Mouse (Mus musculus) urinary bladder, postnatal 14 days (tissue): ENCODE data around the gene Mrps2.
"Not testable (repeated sequence)": the region's sequence is repeated elsewhere in the genome, so short reads cannot be mapped to it uniquely, and the experiment has no call there.

Source experiments
- DNase-seq: peaks from one replicate; pipeline ENCODE4 v3.0.0; 2021; ENCODE audit warnings: low spot score

The Mrps2 gene

DNA sequence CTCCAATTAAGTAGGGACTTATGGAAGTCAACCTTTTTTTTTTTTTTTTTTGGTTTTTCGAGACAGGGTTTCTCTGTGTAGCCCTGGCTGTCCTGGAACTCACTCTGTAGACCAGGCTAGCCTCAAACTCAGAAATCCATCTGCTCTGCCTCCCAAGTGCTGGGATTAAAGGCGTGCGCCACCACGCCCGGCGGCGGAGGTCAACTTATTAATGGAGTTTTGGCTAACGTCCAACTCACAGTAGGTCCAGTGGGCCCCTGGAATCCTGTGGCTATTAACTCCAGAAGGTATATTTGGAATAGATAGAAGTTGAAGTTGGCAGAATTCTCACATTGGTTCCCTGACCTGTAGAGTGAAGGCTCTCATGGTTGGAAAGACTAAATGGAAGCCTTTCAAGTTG is 4.1 kb downstream of the Mrps2 start:
- DNase-seq, result not testable (repeated sequence)

DNA sequence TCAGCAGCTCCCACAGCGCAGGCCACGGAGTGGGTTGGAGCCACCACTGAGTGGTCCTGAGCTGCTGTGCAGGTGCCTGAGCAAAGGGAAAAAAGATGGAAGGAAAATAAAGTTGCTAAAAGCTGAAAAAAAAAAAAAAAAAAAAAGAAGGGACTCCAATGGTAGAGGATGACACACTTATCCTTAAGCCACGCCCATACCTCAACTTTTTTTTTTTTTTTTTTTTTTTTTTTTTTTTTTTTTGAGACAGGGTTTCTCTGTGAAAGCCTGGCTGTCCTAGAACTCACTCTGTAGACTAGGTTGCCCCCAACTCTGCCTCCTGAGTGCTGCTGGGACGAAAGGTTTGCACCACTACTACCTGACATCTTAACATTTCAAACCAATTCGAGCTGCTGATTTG is 10.1 kb downstream of the Mrps2 start:
- DNase-seq, result not testable (repeated sequence)

DNA sequence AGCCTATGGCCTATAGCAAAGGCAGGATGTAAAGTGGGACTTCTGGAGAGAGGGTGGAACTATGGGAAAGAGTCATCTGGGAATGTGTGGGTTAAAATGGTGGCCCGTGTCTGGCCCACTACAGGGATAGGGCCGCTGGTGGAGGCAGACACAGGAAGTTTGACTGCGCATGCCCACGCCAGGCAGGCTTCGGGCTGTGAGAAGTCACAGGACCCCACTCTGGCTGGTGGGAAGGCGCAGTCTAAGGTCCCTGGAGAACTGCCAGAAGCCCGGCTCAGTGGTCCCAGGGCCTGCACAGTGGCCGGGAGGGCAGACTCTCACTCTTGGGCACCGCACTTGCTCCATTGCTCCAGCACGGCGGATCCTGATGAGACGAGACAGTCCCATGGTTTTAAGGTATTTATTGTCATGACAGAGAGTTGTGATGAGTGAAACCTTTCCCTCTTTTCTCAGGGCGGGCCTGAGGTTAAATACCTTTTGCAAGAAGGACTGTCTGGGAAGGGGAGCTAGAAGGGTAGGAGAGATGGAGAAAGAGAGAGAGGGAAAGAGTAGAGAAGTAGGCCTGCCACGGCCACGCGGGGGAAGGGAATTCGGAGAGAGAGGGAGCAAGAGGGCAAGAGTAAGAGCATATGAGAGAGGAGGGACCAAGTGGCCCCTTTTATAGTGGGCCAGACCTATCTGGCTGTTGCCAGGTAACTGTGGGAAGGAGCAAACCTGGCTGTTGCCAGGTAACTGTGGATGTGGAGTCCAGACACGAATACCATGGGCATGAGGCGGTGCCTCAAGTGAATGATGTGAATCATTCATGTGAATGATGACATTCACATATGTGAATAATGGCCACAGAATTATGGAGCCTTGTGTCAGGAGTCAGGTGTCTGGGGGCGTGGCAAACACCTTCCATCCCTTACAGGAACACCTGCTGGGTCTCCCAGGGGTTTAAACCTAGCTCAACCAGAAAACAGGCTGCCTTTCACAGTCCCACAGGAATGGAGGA is 11.6 kb downstream of the Mrps2 start:
- DNase-seq, result no peak

DNA sequence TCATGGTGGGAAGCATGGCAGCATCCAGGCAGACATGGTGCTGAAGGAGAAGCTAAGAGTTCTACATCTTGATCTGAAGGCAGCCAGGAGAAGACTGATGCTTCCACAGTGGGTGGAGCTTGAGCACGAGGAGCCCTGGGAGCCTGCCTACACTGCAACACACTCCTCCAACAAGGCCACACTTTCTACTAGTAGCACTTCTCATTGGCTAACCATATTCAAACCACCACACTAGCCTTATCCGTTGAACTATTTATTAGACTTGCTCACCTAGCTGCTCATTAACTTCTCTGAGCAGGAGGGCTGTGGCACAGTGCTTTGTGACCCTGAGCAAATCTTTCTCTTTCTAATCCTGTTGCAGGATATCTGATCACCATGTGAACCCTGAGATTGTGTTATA is 16.0 kb downstream of the Mrps2 start:
- DNase-seq, result no peak

DNA sequence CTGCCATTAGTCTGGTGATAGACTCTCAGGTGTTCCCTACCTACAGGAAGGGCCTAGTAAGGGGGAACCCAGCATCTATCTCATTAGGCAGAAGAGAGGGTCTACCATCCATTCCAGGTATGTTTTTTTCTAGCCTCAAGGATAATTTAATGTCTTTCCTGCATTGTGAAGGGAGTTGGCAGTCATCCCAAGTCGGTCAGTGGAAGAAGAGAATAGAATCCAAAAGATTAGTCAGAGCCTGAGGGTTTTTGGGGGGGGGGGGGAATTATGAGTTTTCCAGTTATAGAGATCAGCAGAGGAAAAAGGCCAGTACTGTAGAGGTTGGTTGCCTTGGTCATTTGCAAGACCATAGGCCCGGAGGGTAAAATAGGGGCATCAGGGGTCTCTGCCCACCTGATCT is 26.7 kb downstream of the Mrps2 start:
- DNase-seq, result no peak

DNA sequence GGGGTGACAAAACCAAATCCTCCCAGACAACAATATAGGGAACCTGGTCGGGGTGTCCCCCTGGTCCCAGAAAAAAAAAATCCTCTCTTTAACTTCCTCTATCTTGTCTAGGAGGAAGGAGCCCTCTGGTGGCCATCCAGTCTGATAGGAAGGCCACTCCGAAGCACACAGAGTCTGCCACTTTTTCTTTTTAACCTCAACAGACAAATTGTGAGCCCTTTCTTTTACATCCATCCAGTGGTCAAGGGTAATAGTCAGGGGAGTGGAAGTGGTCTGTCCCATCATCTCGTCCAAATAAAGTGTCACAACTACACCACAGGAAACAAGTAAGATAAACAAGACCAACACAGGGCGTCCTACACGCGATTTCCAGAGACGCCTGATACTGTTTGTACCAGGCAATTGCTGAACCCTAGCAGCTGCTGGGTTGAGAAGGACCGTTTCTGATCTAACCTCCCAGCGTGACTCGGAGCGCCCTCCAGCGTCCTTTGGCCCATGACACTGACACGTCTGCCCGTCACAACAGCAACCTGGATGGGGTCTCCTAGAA is 27.4 kb downstream of the Mrps2 start:
- peak; percentile 25 for DNase-seq

DNA sequence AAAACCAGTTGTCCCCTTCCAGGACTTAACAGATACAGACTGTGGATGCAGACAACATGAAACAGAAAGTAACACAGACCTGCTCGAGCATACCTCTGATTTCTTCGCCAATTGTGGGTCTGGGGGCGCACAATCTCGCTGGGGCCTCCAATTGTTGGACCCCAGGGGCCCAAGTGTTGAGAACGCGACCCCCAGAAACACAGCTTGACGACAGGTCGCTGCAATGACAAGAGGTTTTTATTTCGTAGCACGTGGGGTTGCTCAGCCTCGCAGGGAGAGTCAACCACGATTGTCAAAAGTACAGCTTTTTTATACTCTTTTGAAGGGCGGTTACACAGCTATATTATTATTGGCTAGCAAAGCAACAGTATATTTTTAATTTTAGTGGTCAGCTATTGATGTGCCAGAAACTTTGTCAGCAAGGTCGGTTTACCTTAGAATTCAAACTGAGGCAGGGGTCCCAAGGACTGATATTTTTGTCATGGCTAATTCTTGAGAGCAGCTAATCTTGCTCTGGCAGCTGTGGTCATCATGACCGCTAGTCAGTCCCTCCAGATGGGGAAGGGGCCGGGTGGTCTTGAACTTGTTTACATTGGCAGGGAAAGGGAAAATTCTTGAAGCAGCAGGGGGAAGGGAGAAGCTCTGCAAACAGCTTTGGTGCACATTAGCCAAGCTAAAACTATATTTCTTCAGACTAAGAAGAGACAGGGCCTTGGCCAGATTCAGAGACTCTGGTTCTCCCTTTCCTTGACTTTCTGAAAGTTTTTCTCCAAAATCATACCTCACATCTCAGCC is 28.1 kb downstream of the Mrps2 start:
- DNase-seq, result no peak

DNA sequence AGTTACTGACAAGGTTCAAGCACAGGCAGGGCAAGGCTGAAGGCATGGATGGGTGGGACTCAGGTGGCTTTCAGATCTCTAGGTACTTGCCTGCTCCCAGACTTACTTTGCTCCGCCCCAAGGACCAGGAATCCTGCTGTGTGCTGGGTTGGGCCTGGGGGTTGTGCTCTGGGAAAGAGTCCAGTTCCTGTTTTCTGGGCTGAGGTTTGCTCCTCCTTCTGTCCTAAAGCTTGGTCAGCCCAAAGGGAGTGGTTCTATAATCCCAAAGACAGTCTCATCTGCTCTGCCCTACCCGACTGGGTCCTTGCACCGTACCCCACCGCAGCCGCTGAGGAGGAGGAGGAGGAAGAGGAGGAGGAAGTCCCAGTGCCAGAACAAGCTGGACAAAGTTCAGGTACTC is 28.8 kb downstream of the Mrps2 start, which contains the start of gene Gbgt1:
Gene Gbgt1 (plus strand): TSS at position 221 of the 400 bp plus-strand sequence.
- no peak for DNase-seq

DNA sequence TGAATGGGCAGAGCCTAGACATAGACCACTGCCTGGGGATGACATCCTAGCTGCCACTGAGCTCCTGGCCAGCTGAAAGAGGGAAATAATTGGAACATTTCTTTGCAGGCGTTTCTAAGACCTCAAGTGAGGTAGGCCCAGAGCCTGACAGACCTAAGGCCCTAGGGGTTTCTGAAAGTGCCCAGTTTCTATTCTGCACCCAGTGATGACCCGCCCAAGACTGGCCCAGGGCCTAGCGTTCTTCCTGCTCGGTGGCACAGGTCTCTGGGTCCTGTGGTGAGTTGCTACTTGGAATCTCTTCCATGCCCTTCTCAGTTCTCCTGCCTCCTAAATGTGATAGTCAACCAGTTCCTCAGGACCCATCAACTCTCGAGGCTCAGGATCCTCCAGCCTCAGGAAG is 29.7 kb downstream of the Mrps2 start:
- DNase-seq, result no peak

DNA sequence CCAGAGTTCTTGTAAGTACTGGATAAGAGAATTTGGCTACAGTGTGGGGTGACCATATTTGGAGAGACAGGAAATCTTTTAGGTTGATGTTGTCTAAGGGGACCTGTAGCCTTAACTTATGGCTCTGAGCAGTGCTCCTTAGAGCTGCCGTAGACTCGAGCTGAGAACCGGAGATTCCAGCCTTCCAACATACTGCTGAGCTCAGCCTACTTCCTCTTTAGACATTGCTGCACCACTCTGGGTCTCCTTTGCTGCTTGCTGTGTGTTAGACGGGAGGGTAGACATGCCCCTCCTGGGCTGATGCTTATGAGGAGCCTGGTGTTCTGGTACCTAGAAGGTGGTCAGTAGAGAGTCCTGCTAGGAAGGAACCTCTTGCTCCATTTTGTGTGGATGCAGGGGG is 30.6 kb downstream of the Mrps2 start:
- no peak for DNase-seq

DNA sequence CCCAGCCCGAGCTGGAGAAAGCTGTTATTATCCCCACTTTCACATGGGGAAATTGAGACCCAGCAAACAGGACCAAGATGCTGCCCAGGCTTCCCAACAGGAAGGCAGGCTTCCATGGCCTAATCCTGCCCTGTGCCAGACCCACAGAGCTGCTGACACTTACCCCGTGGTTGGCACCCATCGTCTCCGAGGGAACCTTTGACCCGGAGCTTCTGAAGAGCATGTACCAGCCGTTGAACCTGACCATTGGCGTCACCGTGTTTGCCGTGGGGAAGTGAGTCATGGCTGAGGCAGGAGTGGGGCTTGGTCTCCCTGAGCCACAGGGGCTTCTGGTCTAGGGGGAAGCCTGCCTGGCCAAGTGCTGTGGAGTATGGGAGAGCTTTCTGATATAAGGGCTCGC is 35.1 kb downstream of the Mrps2 start:
- DNase-seq, result no peak

DNA sequence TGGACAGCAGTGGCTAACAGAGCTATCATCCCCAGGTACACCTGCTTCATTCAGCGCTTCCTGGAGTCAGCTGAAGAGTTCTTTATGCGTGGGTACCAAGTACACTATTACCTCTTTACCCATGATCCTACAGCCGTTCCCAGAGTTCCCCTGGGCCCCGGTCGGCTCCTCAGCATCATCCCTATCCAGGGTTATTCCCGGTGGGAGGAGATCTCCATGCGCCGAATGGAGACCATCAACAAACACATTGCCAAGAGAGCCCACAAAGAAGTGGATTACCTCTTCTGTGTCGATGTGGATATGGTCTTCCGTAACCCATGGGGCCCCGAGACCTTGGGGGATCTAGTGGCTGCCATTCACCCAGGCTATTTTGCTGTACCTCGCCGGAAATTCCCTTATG is 36.8 kb downstream of the Mrps2 start:
- DNase-seq, result peak; percentile 1

DNA sequence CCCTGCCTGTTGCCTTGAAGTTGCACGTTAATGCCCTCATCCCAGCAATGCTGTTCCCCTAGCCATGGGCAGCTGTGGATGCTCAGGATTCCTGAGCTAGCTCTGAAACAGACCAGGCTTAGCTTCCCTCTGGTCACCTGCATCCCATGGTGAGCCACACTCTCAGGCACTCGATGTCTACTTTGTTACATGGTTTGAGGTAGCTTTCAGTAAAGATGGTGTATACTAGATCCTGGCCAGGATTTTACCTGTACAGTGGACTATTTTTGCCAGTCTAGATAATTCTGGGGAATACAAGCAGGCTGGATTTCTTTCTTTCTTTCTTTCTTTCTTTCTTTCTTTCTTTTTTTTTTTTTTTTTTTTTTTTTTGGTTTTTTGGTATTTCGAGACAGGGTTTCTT is 37.9 kb downstream of the Mrps2 start, which contains the start of gene Gm10134:
Gene Gm10134 (plus strand): TSS at position 301 of the 400 bp plus-strand sequence.
- no peak for DNase-seq

DNA sequence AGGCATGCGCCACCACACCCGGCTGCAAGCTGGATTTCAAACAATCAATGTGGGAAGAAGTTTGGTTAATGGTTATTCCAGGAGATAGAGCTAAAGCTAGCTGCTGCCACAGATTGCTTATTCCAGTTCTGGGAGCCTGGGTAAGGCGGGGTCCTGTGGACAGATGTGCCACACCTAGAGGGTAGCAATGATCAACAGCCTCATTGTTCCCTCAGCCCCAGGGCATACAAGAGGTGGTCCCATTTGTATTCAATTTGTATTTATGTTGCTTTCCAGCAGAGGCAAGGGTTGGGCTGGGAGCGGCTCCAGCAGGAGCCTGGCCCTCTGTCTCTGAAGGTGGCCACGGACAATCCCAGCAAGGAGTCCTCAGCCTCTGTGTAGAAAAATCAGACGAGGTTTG is 38.4 kb downstream of the Mrps2 start:
- DNase-seq, result peak; percentile 1

DNA sequence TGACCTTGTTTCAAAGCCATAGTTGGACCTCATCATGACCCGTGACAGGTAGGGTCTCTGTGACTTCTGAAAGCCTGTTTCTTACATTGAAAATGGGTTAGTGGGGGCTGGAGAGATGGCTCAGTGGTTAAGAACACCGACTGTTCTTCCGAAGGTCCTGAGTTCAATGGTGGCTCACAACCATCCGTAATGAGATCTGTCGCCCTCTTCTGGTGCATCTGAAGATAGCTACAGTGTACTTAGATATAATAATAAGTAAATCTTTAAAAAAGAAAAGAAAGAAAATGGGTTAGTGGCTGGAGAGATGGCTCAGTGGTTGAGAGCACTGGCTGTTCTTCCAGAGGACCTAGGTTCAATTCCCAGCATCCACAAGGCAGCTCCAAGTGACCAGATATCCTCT is 43.7 kb downstream of the Mrps2 start:
- peak; percentile 2 for DNase-seq

DNA sequence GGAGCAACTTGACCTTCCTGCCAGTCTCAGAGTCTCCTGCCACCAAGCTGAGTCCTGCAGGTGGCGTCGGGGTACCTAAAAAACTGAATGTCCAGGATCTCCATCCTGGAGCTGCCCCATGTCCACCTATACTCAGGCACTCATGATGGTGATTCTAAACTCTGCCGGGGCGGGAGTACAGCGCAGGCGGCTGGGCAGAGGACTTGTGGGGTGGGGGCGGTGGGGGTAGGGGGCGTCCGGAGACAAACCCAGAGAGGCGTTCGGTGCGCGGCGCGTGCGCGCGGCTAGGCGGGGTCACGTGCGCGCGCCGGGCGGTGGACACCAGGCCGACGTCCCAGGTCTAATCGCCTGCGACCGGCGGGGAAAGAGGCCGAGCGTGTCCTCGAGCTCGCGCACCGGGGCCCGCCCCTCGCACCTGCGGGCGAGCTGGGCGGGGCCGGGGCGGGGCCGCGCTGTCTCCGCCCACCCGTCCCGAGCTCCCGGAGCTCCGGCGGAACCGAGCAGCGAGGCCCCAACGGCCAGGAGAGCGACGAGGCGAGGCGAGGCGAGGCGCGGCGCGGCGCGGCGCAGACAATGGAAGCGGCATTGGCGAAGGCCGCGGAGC is 45.0 kb downstream of the Mrps2 start, which contains the start of gene Ralgds:
Gene Ralgds (plus strand): TSS at position 328 of the 604 bp plus-strand sequence.
- peak; percentile 72 for DNase-seq

DNA sequence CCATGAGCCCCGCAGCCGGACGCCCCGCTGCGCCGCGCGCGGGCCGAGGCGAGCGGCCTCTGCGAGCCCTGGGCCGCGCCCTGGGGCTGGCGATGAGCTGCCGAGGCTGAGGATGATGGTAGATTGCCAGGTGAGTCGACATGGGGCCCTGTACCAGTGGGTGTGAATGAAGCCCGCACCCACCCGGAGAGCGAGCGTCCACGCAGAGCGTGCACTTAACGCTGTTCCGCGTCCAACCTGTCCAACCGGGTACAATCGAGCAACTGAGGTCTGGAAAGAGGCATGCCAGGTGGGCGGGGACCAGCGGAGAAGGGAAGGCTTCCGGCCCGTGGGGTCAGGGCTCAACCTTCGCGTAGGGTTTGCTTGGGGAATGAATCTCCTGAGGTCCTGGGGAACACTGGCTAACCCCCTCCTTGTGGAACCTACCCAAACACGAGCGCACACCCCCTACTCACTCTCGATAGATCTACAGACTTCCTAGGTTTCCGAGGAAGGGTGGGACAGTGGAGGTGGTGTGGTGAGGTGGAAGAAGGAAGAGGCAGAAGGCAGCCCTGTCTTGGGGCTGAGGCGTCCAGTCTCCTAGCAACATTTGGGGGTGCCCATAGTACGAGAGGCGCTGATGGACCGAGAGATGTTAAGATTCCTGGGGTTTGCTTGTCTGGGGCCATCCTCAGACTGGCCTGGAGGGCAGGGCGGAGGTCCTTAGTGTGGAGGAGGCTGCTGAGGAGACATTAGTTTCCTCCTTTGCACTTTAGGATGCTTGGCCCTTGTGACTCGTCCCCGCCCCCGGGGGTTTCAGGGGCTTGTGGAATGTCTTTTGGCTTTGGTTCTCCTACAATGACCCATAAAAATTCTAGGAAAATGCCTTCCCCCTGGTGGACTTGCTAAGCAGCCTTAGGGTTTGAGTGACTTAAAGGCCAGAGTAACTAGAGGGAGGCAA is 45.8 kb downstream of the Mrps2 start:
- DNase-seq, result peak; percentile 62

DNA sequence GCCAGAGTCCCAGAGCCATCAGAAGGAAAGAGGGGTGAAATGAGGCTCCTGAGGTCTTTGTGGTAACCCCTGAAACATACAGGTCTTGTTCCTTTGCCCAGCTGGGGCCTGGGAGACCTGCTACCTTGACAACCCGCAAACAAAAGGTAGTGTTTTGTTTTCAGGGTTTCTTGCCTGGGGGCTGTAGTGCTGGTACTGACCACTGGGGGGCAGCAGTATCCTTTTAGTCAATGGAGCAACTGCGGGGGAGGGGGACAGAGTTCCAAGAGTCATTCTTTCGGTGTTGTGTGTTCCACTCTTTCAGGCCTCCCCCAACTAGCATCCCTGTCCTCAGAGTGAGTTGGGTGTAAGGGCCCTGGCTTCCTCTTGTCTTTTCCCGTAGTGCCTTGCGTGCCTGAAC is 46.6 kb downstream of the Mrps2 start:
- peak; percentile 88 for DNase-seq

DNA sequence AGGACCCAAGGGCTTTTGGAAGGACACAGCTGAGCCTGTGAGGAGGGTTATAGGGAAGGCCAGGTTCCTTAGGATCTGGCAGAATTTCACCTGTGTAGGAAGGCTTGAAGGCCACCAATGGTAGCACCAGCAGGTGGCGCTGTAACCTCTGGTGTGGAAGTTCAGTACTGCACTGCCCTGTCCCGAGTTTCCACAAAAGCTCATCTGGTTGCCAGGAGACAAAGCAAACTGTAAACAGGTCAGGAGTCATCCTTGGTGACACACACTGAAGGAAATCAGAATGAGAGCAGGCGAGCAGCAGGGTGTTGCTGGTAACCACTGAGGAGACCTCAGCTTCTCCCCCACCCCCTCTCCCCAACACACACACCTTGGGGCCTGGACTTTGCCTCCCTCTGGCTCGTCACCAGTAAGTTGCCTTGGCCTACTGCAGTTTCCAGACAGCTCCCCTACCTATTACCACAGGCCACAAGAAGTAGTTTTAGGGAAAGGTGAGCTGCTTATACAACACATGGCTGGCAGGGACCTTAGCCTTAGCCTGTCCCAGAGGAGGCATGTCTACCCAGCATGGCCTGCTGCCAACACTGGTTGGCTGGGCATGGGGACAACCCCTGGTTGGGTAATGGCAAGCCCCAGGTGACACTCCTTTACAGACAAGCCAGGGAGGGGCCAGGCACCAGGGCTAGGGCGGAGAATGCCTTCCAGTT is 49.5 kb downstream of the Mrps2 start:
- DNase-seq, result peak; percentile 91

DNA sequence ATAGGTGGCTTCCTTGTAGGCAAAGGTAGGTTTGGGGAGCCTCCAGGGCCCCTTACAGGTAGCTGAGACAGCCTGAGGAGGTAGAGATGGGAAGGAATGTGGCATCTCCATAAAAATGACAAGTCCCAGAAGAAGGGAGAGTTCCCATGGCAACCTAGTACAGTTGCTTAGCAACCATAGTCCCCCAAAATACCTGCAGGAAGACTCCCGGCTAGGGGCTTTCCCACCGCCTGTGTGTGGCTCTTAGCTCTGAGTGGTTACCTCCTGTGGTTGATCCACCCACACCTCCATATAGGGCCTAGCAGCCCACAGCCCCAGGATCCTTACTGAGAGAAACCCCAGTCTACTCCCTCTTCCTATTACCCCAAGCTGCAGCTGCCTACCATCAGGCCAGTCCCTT is 50.4 kb downstream of the Mrps2 start:
- no peak for DNase-seq
